Mouse (Mus musculus) kidney, adult 2 months (tissue): Measurements from ENCODE around the gene Gdpd5.

Source experiments
- CTCF ChIP-seq: fragments of 200-500 bp; conservative IDR thresholded peaks from 2 replicates; pipeline ENCODE4 v1.5.1; 2011; ENCODE audit warnings: low read depth, mild to moderate bottlenecking, control low read depth, low read length, moderate library complexity, mixed read lengths; ENCODE audit not compliant: insufficient read depth, insufficient read length
- POLR2A ChIP-seq: fragments of 200-500 bp; IDR thresholded peaks from one replicate; pipeline ENCODE4 v1.6.1; 2011; ENCODE audit warnings: low read depth, low read length, control low read depth

DNA sequence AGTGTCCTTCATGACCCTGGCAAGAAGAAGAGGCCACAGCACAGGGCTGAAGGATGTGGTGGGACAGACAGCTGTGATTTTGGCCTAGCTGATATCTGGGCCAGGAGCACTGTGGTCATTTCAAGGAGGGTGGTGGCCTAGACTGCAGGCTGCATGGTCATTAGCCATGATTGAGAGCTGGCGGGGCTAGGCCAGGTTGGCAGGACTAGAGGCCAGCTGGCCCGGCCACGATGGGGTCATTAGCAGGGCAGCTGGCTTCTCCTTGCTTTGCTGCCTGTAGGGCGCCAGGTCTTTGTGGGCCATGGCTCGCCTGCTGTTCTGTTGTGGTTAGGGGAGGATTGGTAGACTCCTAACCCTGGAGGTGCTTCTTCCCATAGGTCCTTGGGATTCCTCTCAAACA, 4.8 kb downstream of the Gdpd5 start:
- TF ChIP-seq CTCF (no peak), POLR2A (no peak)
